Mouse (Mus musculus): ENCODE measurements around the gene E2f1. TPM values are rescaled to one million over a fixed set of nuclear protein-coding genes. Genes with fewer than 3 reads are reported as not detected.

Gene E2f1
- polyA plus RNA-seq, 1 experiment from 2014 or later: 5.7 TPM

- TF ChIP-seq EP300 (optimal IDR thresholded peaks at IDR 0.05) (no peak), CTCF (IDR thresholded peaks at IDR 0.05; ENCODE audit: low read depth) (no peak)
- WGBS: 58% methylated on average over 8 of the region's 8 CpGs
- no peak for DNase-seq (ENCODE audit: low spot score)
- no peaks in the 10 kb centered on the region for H3K4me1 ChIP-seq (replicated peaks; ENCODE audit: control insufficient read depth, insufficient read depth)
- H3K4me3 ChIP-seq (ENCODE audit: low read depth, low read length): no peak overlapping the region
- no peak overlapping the region for H3K4me2 ChIP-seq (replicated peaks; ENCODE audit: low read depth)
- peak overlapping the region; percentile 63 for H3K27ac ChIP-seq (replicated peaks)
- no peaks in the 10 kb centered on the region for H3K27me3 ChIP-seq (ENCODE audit: control insufficient read depth, insufficient read depth, low read length)
- no peaks in the 10 kb centered on the region for H3K9me3 ChIP-seq (ENCODE audit: control insufficient read depth, low read length)
- H3K36me3 ChIP-seq (ENCODE audit: control insufficient read depth, insufficient read depth, low read length): no peaks in the 10 kb centered on the region
- H3K9ac ChIP-seq (ENCODE audit: low read length): no peak overlapping the region
- peak; percentile 34; the same call in 1 of the 2 replicates for ATAC-seq (ENCODE audit: low FRiP score, low TSS enrichment)
These were observed 10.9 kb upstream of the E2f1 start for GRCm38 (mm10) chr2:154580586-154580985.

GRCm38 (mm10) chr2:154577744-154578067 is 8.0 kb upstream of the E2f1 start:
- no peak overlapping the region for H3K4me2 ChIP-seq (replicated peaks; ENCODE audit: low read depth)
- H3K4me1 ChIP-seq (replicated peaks; ENCODE audit: control insufficient read depth, insufficient read depth): no peaks in the 10 kb centered on the region
- ATAC-seq (ENCODE audit: low FRiP score, low TSS enrichment) (no peak), DNase-seq (ENCODE audit: low spot score) (no peak)
- no peak overlapping the region for H3K4me3 ChIP-seq (ENCODE audit: low read depth, low read length)
- no peaks in the 10 kb centered on the region for H3K9me3 ChIP-seq (ENCODE audit: control insufficient read depth, low read length)
- H3K27me3 ChIP-seq (ENCODE audit: control insufficient read depth, insufficient read depth, low read length): no peaks in the 10 kb centered on the region
- no peak overlapping the region for H3K9ac ChIP-seq (ENCODE audit: low read length)
- H3K27ac ChIP-seq (replicated peaks): no peak overlapping the region
- H3K36me3 ChIP-seq (ENCODE audit: control insufficient read depth, insufficient read depth, low read length): no peaks in the 10 kb centered on the region
- WGBS: 92% methylated on average over 6 of the region's 6 CpGs
- TF ChIP-seq CTCF (IDR thresholded peaks at IDR 0.05; ENCODE audit: low read depth) (no peak), EP300 (optimal IDR thresholded peaks at IDR 0.05) (no peak)

- TF ChIP-seq EP300 (optimal IDR thresholded peaks at IDR 0.05): no peak
- no peak for TF ChIP-seq CTCF (IDR thresholded peaks at IDR 0.05; ENCODE audit: low read depth)
- Histone ChIP-seq H3K27me3 (ENCODE audit: control insufficient read depth, insufficient read depth, low read length) (no peaks in the 10 kb centered on the region), H3K27ac (replicated peaks) (no peak overlapping the region), H3K9ac (ENCODE audit: low read length) (no peak overlapping the region), H3K4me2 (replicated peaks; ENCODE audit: low read depth) (no peak overlapping the region), H3K9me3 (ENCODE audit: control insufficient read depth, low read length) (no peaks in the 10 kb centered on the region), H3K4me1 (replicated peaks; ENCODE audit: control insufficient read depth, insufficient read depth) (no peaks in the 10 kb centered on the region), H3K4me3 (ENCODE audit: low read depth, low read length) (no peak overlapping the region), H3K36me3 (ENCODE audit: control insufficient read depth, insufficient read depth, low read length) (no peaks in the 10 kb centered on the region)
- WGBS: 59% methylated on average over 12 of the region's 12 CpGs
- DNase-seq (ENCODE audit: low spot score): no peak
- ATAC-seq (ENCODE audit: low FRiP score, low TSS enrichment): no peak
These were observed 7.4 kb upstream of the E2f1 start for GRCm38 (mm10) chr2:154576876-154577743.

- TF ChIP-seq EP300 (optimal IDR thresholded peaks at IDR 0.05): no peak
- TF ChIP-seq CTCF (IDR thresholded peaks at IDR 0.05; ENCODE audit: low read depth): no peak
- no peaks in the 10 kb centered on the region for H3K27me3 ChIP-seq (ENCODE audit: control insufficient read depth, insufficient read depth, low read length)
- WGBS: 81% methylated on average over 7 of the region's 7 CpGs
- H3K4me3 ChIP-seq (ENCODE audit: low read depth, low read length): no peak overlapping the region
- peaks cover 3% of the 10 kb centered on the region; the same call in 1 of the 2 replicates for H3K4me1 ChIP-seq (replicated peaks; ENCODE audit: control insufficient read depth, insufficient read depth)
- H3K27ac ChIP-seq (replicated peaks): no peak overlapping the region
- no peak for ATAC-seq (ENCODE audit: low FRiP score, low TSS enrichment)
- H3K9me3 ChIP-seq (ENCODE audit: control insufficient read depth, low read length): no peaks in the 10 kb centered on the region
- H3K4me2 ChIP-seq (replicated peaks; ENCODE audit: low read depth): no peak overlapping the region
- no peaks in the 10 kb centered on the region for H3K36me3 ChIP-seq (ENCODE audit: control insufficient read depth, insufficient read depth, low read length)
- no peak overlapping the region for H3K9ac ChIP-seq (ENCODE audit: low read length)
- DNase-seq (ENCODE audit: low spot score): no peak
These were observed 4.6 kb upstream of the E2f1 start for GRCm38 (mm10) chr2:154574271-154574670.

- no peak overlapping the region for H3K27ac ChIP-seq (replicated peaks)
- no peak overlapping the region for H3K4me2 ChIP-seq (replicated peaks; ENCODE audit: low read depth)
- WGBS: 74% methylated on average over 3 of the region's 3 CpGs
- DNase-seq (ENCODE audit: low spot score) (no peak), ATAC-seq (ENCODE audit: low FRiP score, low TSS enrichment) (no peak)
- H3K9ac ChIP-seq (ENCODE audit: low read length): no peak overlapping the region
- H3K4me3 ChIP-seq (ENCODE audit: low read depth, low read length): no peak overlapping the region
- no peaks in the 10 kb centered on the region for H3K27me3 ChIP-seq (ENCODE audit: control insufficient read depth, insufficient read depth, low read length)
- H3K36me3 ChIP-seq (ENCODE audit: control insufficient read depth, insufficient read depth, low read length): no peaks in the 10 kb centered on the region
- no peaks in the 10 kb centered on the region for H3K9me3 ChIP-seq (ENCODE audit: control insufficient read depth, low read length)
- TF ChIP-seq CTCF (IDR thresholded peaks at IDR 0.05; ENCODE audit: low read depth) (no peak), EP300 (optimal IDR thresholded peaks at IDR 0.05) (no peak)
- peaks cover 3% of the 10 kb centered on the region for H3K4me1 ChIP-seq (replicated peaks; ENCODE audit: control insufficient read depth, insufficient read depth)
These were observed 3.3 kb upstream of the E2f1 start for GRCm38 (mm10) chr2:154572996-154573395.

- no peak for ATAC-seq (ENCODE audit: low FRiP score, low TSS enrichment)
- no peaks in the 10 kb centered on the region for H3K9me3 ChIP-seq (ENCODE audit: control insufficient read depth, low read length)
- H3K36me3 ChIP-seq (ENCODE audit: control insufficient read depth, insufficient read depth, low read length): no peaks in the 10 kb centered on the region
- no peak overlapping the region for H3K27ac ChIP-seq (replicated peaks)
- H3K4me1 ChIP-seq (replicated peaks; ENCODE audit: control insufficient read depth, insufficient read depth): peaks cover 5% of the 10 kb centered on the region
- no peaks in the 10 kb centered on the region for H3K27me3 ChIP-seq (ENCODE audit: control insufficient read depth, insufficient read depth, low read length)
- no peak overlapping the region for H3K4me2 ChIP-seq (replicated peaks; ENCODE audit: low read depth)
- TF ChIP-seq EP300 (optimal IDR thresholded peaks at IDR 0.05) (no peak), CTCF (IDR thresholded peaks at IDR 0.05; ENCODE audit: low read depth) (no peak)
- 56% methylated on average over 8 of the region's 8 CpGs for WGBS
- H3K4me3 ChIP-seq (ENCODE audit: low read depth, low read length): no peak overlapping the region
- no peak for DNase-seq (ENCODE audit: low spot score)
- no peak overlapping the region for H3K9ac ChIP-seq (ENCODE audit: low read length)
These were observed 2.3 kb upstream of the E2f1 start for GRCm38 (mm10) chr2:154571976-154572375.

All from stomach, postnatal 0 days (tissue).